Mouse (Mus musculus) brain, embryonic 14.5 days (tissue): ENCODE measurements around the gene Gstp2.

Source experiments
- CTCF ChIP-seq: fragments of 200-500 bp; IDR thresholded peaks from 2 replicates; pipeline ENCODE4 v1.5.1; 2012; ENCODE audit warnings: inconsistent platforms, mild to moderate bottlenecking, moderate library complexity, borderline replicate concordance; ENCODE audit not compliant: insufficient read depth, insufficient read length; ENCODE audit errors: extremely low read depth
- POLR2A ChIP-seq: fragments of 200-500 bp; IDR thresholded peaks from 2 replicates; pipeline ENCODE4 v1.6.1; 2012; ENCODE audit warnings: mild to moderate bottlenecking, inconsistent platforms, borderline replicate concordance; ENCODE audit not compliant: poor library complexity, insufficient read depth, insufficient read length, severe bottlenecking; ENCODE audit errors: extremely low read depth

- TF ChIP-seq POLR2A (no peak), CTCF (no peak)
These were observed 21.1 kb upstream of the Gstp2 start for GRCm38 (mm10) chr19:4066877-4067276.
